Mouse (Mus musculus) forebrain, embryonic 14.5 days (tissue): ENCODE measurements around the gene Rbp1. TPM values are rescaled to one million over a fixed set of nuclear protein-coding genes. Genes with fewer than 3 reads are reported as not detected.

ENCODE experiments used
- ATAC-seq: fragments of 200-750 bp; cut with Nextera tagmentation; 2 replicates; pipeline ENCODE4 v1.8.0; 2017; ENCODE audit warnings: mild to moderate bottlenecking, moderate library complexity
- DNase-seq: peaks from one replicate; pipeline ENCODE4 v3.0.0-alpha.2; 2015; ENCODE audit warnings: low spot score
- H3K27ac ChIP-seq: fragments of 300-500 bp; sonication (generic); 2 replicates; pipeline ENCODE4 v1.5.1; 2014; ENCODE audit warnings: low read depth, mild to moderate bottlenecking, control low read depth, low read length, moderate library complexity
- H3K27me3 ChIP-seq: fragments of 300-500 bp; sonication (generic); replicated peaks from 2 replicates; pipeline ENCODE4 v1.6.1; 2014; ENCODE audit warnings: low read length, control low read depth, mixed read lengths; ENCODE audit not compliant: control insufficient read depth, insufficient read depth
- H3K36me3 ChIP-seq: fragments of 300-500 bp; sonication (generic); 2 replicates; pipeline ENCODE4 v1.6.1; 2014; ENCODE audit warnings: low read length, control low read depth; ENCODE audit not compliant: control insufficient read depth, insufficient read depth
- H3K4me1 ChIP-seq: fragments of 300-500 bp; sonication (generic); 2 replicates; pipeline ENCODE4 v1.6.1; 2014; ENCODE audit warnings: antibody characterized with exemption, low read length, control low read depth; ENCODE audit not compliant: control insufficient read depth, insufficient read depth
- H3K4me2 ChIP-seq: fragments of 300-500 bp; sonication (generic); 2 replicates; pipeline ENCODE4 v1.6.1; 2014; ENCODE audit warnings: mild to moderate bottlenecking, control low read depth, low read length
- H3K4me3 ChIP-seq: fragments of 300-500 bp; sonication (generic); 2 replicates; pipeline ENCODE4 v1.5.1; 2014; ENCODE audit warnings: low read depth, low read length, control low read depth
- H3K9ac ChIP-seq: fragments of 300-500 bp; sonication (generic); 2 replicates; pipeline ENCODE4 v1.6.1; 2014; ENCODE audit warnings: mild to moderate bottlenecking, low read length, control low read depth, moderate library complexity
- H3K9me3 ChIP-seq: fragments of 300-500 bp; sonication (generic); replicated peaks from 2 replicates; pipeline ENCODE4 v1.6.1; 2016; ENCODE audit warnings: low read length, control low read depth, mixed read lengths; ENCODE audit not compliant: control insufficient read depth
- WGBS: fragments of 180-500 bp; shearing (Covaris S2); extraction: QIAGEN DNeasy Blood & Tissue Kit; methylation state at CpG from one replicate; pipeline ENCODE4 v1.1.7; 2014; 5-methylcytosine and 5-hydroxymethylcytosine counted together
- polyA plus RNA-seq: library from polyadenylated mRNA; unstranded; fragments of >200 nt; fragmentation: Nextera tagmentation; extraction: Ambion mirVana; gene quantifications from 2 replicates; pipeline ENCODE4 v1.2.1, GENCODE M21; 2014

Gene Rbp1
- polyA plus RNA-seq, 1 experiment from 2014 or later, result 66.1 TPM

DNA sequence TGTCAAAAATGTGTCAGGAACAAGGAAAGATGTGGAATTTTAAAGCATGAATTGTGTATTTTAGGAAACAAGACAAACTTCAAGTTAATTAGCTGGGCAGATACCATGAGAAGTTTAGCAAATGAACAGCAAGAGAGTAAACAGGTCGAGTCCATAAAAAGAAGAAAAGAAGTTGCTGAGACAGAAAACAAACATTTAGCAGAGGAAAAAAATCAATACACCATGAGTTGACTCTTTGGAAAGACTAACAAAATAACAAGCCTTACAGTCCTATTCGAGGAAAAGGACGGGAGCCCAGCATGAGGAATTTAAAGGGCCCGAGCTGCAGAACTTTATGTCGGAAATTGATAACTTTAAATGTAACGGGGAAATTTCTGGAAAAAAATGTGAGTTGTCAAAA lies 25.6 kb upstream of the Rbp1 start:
- ATAC-seq (no peak), DNase-seq (no peak)
- no peaks in the 10 kb centered on the region for H3K27me3 ChIP-seq
- no peaks in the 10 kb centered on the region for H3K4me1 ChIP-seq
- no peak overlapping the region for H3K4me3 ChIP-seq
- no peak overlapping the region for H3K4me2 ChIP-seq
- no peaks in the 10 kb centered on the region for H3K36me3 ChIP-seq
- H3K9me3 ChIP-seq, result no peaks in the 10 kb centered on the region
- 85% methylated on average over 6 of the region's 6 CpGs for WGBS
- H3K27ac ChIP-seq, result no peak overlapping the region
- no peak overlapping the region for H3K9ac ChIP-seq

DNA sequence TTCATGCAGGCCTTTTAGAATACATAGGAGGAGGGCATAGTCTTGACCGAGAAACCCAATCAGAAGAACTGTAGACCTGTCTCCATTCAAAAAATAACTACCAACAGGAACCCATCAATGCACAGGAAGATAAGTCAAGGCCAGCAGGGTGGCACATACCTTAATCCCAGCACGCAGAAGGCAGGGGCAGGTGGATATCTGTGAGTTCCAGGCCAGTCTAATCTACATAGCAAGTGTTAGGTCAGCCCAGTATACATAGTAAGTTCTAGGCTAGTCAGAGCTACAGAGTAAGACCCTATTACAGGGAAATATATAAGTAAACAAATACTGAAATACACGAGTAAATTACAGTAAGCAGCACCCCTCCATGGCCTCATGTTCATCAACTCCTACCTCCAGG lies 24.9 kb upstream of the Rbp1 start:
- H3K4me2 ChIP-seq, result no peak overlapping the region
- H3K9ac ChIP-seq, result no peak overlapping the region
- H3K27ac ChIP-seq, result no peak overlapping the region
- no peaks in the 10 kb centered on the region for H3K4me1 ChIP-seq
- no peaks in the 10 kb centered on the region for H3K36me3 ChIP-seq
- DNase-seq, result no peak
- no peak overlapping the region for H3K4me3 ChIP-seq
- H3K9me3 ChIP-seq, result no peaks in the 10 kb centered on the region
- WGBS, result 88% methylated on average over 3 of the region's 3 CpGs
- no peak for ATAC-seq
- no peaks in the 10 kb centered on the region for H3K27me3 ChIP-seq

DNA sequence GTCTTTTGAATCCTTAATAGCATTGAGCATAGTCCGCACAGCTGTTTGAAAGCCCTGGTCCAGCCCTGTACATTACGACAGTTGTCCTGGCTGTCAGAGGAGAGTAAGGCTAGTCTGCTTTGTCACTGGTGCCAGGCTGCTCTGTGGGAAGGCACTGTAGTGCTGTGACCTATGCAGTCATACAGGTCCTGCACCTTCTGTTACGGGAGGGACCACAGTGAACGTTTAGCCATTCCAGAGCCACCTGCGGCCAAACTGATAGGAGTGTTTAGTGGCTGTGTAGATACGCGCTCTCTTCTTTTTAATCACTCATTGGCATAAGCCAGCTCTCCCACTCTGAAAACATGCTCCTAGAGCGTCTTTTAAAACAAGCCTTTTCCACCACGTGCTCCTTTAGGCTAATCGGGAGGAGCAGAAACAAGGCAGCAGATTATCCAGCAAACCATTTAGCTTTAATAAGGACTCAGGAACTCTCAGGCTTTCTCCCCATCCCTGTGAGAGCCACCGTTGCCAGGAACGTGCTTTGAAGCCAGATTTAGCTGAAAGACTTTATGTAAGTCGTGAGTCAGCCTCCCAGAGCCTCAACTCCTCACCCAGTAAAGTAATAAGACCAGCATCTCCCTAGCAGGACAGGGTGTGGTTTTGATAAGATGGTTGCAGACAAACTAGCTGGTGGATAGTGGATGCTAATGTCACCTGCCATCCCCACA lies 22.4 kb upstream of the Rbp1 start:
- no peaks in the 10 kb centered on the region for H3K36me3 ChIP-seq
- no peak overlapping the region for H3K9ac ChIP-seq
- H3K4me3 ChIP-seq, result no peak overlapping the region
- no peak overlapping the region for H3K4me2 ChIP-seq
- no peak overlapping the region for H3K27ac ChIP-seq
- H3K27me3 ChIP-seq, result no peaks in the 10 kb centered on the region
- H3K9me3 ChIP-seq, result no peaks in the 10 kb centered on the region
- DNase-seq, result no peak
- H3K4me1 ChIP-seq, result no peaks in the 10 kb centered on the region
- no peak for ATAC-seq
- 53% methylated on average over 13 of the region's 13 CpGs for WGBS

DNA sequence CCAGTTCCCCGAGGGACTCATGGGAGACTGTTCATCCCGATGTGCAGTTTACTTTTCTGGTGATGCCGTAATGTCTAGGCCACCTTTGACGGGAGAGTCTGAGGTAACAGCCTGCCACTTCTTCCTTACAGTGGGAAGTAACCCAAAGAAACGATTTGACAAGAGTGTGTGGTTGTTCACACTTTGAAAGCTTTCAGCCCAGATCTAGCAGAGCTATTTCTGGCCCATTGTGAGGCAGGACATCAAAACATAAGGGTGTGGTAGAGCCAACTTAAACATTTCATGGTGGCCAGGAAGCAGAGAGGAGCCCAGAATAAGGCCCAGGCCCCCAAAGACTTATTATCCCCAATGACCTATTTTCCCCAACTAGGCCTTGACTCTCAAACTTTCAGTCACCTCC lies 21.1 kb upstream of the Rbp1 start:
- 90% methylated on average over 5 of the region's 5 CpGs for WGBS
- ATAC-seq (no peak), DNase-seq (no peak)
- H3K4me1 ChIP-seq, result no peaks in the 10 kb centered on the region
- H3K36me3 ChIP-seq, result no peaks in the 10 kb centered on the region
- no peak overlapping the region for H3K4me3 ChIP-seq
- no peak overlapping the region for H3K9ac ChIP-seq
- no peak overlapping the region for H3K4me2 ChIP-seq
- no peak overlapping the region for H3K27ac ChIP-seq
- H3K27me3 ChIP-seq, result no peaks in the 10 kb centered on the region
- no peaks in the 10 kb centered on the region for H3K9me3 ChIP-seq

DNA sequence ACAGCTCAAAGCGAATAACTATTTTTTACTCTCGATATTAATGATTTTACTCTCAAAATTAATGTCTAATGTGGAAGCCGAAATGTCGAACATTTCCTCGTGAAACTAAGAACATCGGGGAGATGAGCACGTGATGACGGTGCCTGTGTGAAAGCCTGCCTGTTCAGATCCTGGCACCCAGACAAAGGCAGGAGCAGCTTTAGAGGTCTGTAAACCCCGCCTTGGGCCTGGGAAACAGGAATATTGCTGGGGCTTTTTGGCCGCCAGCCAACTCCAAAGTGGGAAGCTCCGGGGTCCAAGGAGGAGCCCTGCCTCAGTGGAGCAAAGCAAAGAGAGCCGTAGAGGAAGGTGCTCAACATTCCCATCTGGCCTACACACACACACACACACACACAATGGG lies 15.0 kb upstream of the Rbp1 start:
- no peak overlapping the region for H3K4me2 ChIP-seq
- no peaks in the 10 kb centered on the region for H3K9me3 ChIP-seq
- H3K4me3 ChIP-seq, result no peak overlapping the region
- H3K9ac ChIP-seq, result no peak overlapping the region
- no peak overlapping the region for H3K27ac ChIP-seq
- ATAC-seq, result peak; percentile 65; the same call in 1 of the 2 replicates
- H3K4me1 ChIP-seq, result 0 out of 2 replicates have a peak, but pooled peaks cover 5% of the 10 kb centered on the region
- DNase-seq, result peak; percentile 61
- WGBS, result 46% methylated on average over 12 of the region's 12 CpGs
- H3K27me3 ChIP-seq, result no peaks in the 10 kb centered on the region
- no peaks in the 10 kb centered on the region for H3K36me3 ChIP-seq

DNA sequence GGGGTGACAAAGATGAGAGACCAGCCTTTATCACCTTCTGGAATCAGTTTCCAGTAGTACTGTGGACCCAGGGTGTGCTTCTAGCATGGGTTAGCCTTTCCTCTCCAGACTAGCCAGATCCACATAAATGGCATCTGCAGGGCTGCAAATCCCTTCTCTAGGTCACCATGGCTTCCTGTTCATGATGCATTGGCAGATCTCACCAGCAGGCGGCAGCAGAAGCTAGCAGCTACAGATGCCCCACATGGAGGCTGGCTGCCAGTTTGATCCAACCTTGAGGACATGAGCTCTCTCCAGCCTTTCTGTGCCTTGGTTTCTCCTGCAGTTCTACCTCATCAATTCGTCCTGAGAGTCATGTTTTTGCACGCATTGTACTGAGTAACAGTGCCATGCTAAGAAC lies 13.6 kb upstream of the Rbp1 start:
- Histone ChIP-seq H3K9me3 (no peaks in the 10 kb centered on the region), H3K4me1 (0 out of 2 replicates have a peak, but pooled peaks cover 5% of the 10 kb centered on the region), H3K27me3 (no peaks in the 10 kb centered on the region), H3K36me3 (no peaks in the 10 kb centered on the region), H3K4me3 (no peak overlapping the region), H3K4me2 (no peak overlapping the region), H3K27ac (no peak overlapping the region), H3K9ac (no peak overlapping the region)
- 27% methylated on average over 3 of the region's 3 CpGs for WGBS
- DNase-seq, result peak; percentile 81
- peak; percentile 54; the same call in 1 of the 2 replicates for ATAC-seq

DNA sequence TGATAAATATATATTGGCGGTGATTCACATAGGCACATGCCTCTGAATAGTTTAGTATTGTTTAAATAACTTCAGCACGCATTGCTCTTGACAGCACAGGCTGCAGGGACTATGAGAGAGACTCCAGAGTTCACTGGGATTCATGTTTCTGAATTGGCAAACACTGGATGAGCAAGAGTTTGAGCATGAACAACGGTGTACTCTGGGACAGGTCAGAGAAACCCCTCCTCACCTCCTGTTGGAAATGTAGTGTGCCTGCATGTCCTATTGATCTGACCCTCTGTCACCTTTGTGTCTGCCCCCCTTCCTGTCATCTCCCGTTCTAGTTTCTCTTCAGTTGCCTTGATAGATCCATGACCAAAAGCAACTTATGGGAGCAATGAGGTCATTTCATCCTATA lies 7.3 kb upstream of the Rbp1 start:
- DNase-seq (no peak), ATAC-seq (no peak)
- H3K4me2 ChIP-seq, result no peak overlapping the region
- WGBS, result 90% methylated on average over 4 of the region's 4 CpGs
- no peaks in the 10 kb centered on the region for H3K36me3 ChIP-seq
- H3K27ac ChIP-seq, result no peak overlapping the region
- no peak overlapping the region for H3K9ac ChIP-seq
- H3K27me3 ChIP-seq, result no peaks in the 10 kb centered on the region
- peaks cover 3% of the 10 kb centered on the region; the same call in 1 of the 2 replicates for H3K9me3 ChIP-seq
- no peaks in the 10 kb centered on the region for H3K4me1 ChIP-seq
- no peak overlapping the region for H3K4me3 ChIP-seq

DNA sequence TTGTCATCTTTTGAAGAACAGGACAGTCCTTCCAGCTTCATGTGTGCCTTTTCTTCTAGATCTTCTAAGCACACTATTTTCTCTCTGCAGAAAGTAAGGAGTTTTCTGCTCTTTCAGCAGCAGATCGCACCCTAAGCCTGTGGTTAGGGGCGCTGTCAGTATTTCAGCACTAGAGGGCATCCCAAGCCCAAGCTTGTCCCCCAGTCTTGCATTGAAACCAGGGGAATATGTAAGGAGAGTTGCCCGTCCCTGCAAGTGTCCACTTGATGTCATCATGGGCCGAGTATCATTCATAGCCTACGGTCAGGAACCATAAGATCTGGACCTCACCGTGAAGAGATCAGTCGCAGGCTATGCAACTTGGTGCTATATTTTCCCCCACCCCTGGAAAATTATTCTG lies 4.8 kb upstream of the Rbp1 start:
- peak; percentile 52 for DNase-seq
- WGBS, result 50% methylated on average over 7 of the region's 7 CpGs
- no peak for ATAC-seq

DNA sequence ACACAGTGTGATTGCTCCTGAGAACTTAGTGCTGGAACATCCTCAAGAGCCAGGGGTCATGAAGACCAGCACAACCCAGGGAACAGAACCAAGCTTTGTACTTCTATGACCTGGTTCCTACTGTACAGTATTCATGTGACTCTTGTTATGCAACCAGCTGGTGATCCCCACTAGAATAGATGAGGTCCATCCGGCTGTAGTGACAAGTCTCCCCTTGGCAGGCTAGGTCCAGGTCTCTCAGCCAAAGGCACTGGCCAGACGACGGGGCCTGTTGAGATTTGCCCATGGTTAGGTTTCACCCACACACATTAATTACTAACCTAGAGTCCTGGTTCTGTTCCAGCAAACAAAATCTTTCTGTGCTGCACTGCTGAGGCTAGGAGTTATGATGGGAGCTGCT lies 4.4 kb upstream of the Rbp1 start:
- H3K4me2 ChIP-seq, result no peak overlapping the region
- no peaks in the 10 kb centered on the region for H3K36me3 ChIP-seq
- H3K27me3 ChIP-seq, result no peaks in the 10 kb centered on the region
- H3K9me3 ChIP-seq, result peaks cover 3% of the 10 kb centered on the region; the same call in 1 of the 2 replicates
- no peak overlapping the region for H3K27ac ChIP-seq
- no peak overlapping the region for H3K9ac ChIP-seq
- DNase-seq (no peak), ATAC-seq (no peak)
- no peak overlapping the region for H3K4me3 ChIP-seq
- H3K4me1 ChIP-seq, result no peaks in the 10 kb centered on the region
- WGBS, result 86% methylated on average over 3 of the region's 3 CpGs

More for the DNA sequence above, 4.8 kb upstream of the Rbp1 start:
- Histone ChIP-seq H3K9me3 (peaks cover 3% of the 10 kb centered on the region; the same call in 1 of the 2 replicates), H3K4me3 (no peak overlapping the region), H3K9ac (no peak overlapping the region), H3K27me3 (no peaks in the 10 kb centered on the region), H3K27ac (no peak overlapping the region), H3K4me2 (no peak overlapping the region), H3K36me3 (no peaks in the 10 kb centered on the region), H3K4me1 (no peaks in the 10 kb centered on the region)
